Mouse (Mus musculus) hindbrain, embryonic 14.5 days (tissue): Measurements from ENCODE around the gene Dolk. TPM values are rescaled to one million over a fixed set of nuclear protein-coding genes. Genes with fewer than 3 reads are reported as not detected.
A peak's percentile ranks its signal among the peaks of the same experiment; 100 is the strongest.

Experiments used
- ATAC-seq: fragments of 200-750 bp; cut with Nextera tagmentation; 2 replicates; pipeline ENCODE4 v1.8.0; 2017; ENCODE audit warnings: moderate number of reproducible peaks, mild to moderate bottlenecking, moderate TSS enrichment, moderate library complexity; ENCODE audit not compliant: low FRiP score
- DNase-seq: peaks from one replicate; pipeline ENCODE4 v3.0.0-alpha.2; 2015; ENCODE audit warnings: low spot score
- H3K27ac ChIP-seq: fragments of 300-500 bp; sonication (generic); 2 replicates; pipeline ENCODE4 v1.5.1; 2014; ENCODE audit warnings: mild to moderate bottlenecking, moderate library complexity
- H3K27me3 ChIP-seq: fragments of 300-500 bp; sonication (generic); 2 replicates; pipeline ENCODE4 v1.6.1; 2014; ENCODE audit warnings: mild to moderate bottlenecking, low read length, mixed read lengths; ENCODE audit not compliant: control insufficient read depth, insufficient read depth
- H3K36me3 ChIP-seq: fragments of 300-500 bp; sonication (generic); replicated peaks from 2 replicates; pipeline ENCODE4 v1.6.1; 2014; ENCODE audit not compliant: control insufficient read depth, insufficient read depth
- H3K4me1 ChIP-seq: fragments of 300-500 bp; sonication (generic); replicated peaks from 2 replicates; pipeline ENCODE4 v1.6.1; 2014; ENCODE audit warnings: antibody characterized with exemption, low read length, mixed read lengths; ENCODE audit not compliant: control insufficient read depth, insufficient read depth
- H3K4me2 ChIP-seq: fragments of 300-500 bp; sonication (generic); replicated peaks from 2 replicates; pipeline ENCODE4 v1.6.1; 2014; ENCODE audit warnings: mild to moderate bottlenecking, moderate library complexity
- H3K4me3 ChIP-seq: fragments of 300-500 bp; sonication (generic); replicated peaks from 2 replicates; pipeline ENCODE4 v1.5.1; 2014; ENCODE audit warnings: mild to moderate bottlenecking, low read length
- H3K9ac ChIP-seq: fragments of 300-500 bp; sonication (generic); 2 replicates; pipeline ENCODE4 v1.6.1; 2014
- H3K9me3 ChIP-seq: fragments of 300-500 bp; sonication (generic); 2 replicates; pipeline ENCODE4 v1.6.1; 2016; ENCODE audit warnings: low read length; ENCODE audit not compliant: control insufficient read depth
- WGBS: fragments of 180-500 bp; shearing (Covaris S2); extraction: QIAGEN DNeasy Blood & Tissue Kit; methylation state at CpG from one replicate; pipeline ENCODE4 v1.1.7; 2014; 5-methylcytosine and 5-hydroxymethylcytosine counted together
- polyA plus RNA-seq: library from polyadenylated mRNA; unstranded; fragments of >200 nt; fragmentation: Nextera tagmentation; extraction: Ambion mirVana; gene quantifications from 2 replicates; pipeline ENCODE4 v1.2.1, GENCODE M21; 2014

Dolk gene
- polyA plus RNA-seq, 1 experiment from 2014 or later, result 37.1 TPM

DNA sequence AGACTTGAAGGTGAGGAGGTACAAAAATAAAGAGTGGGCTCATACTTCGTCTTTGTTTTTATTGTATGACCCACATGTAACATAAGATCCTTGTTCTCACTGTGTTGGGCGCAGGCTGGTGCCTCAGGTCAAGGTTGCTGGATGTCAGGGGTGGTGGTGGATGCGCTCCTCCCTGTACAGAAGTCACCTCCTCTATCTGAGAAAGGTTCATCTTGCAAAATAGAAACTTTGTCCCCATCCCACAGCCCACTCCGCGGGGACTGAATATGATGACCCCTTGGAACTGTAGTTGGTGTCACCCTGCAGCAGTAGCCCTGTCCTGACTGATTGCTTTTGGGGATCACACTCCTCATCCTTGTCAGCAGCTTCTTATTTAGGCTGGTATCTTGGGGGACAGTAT is 39.1 kb downstream of the Dolk start:
- Histone ChIP-seq H3K4me2 (no peak overlapping the region), H3K4me3 (no peak overlapping the region), H3K4me1 (0 out of 2 replicates have a peak, but pooled peaks cover 4% of the 10 kb centered on the region), H3K27ac (no peak overlapping the region), H3K36me3 (peaks cover 82% of the 10 kb centered on the region), H3K9ac (no peak overlapping the region), H3K27me3 (no peaks in the 10 kb centered on the region), H3K9me3 (no peaks in the 10 kb centered on the region)
- no peak for ATAC-seq
- 91% methylated on average over 5 of the region's 5 CpGs for WGBS
- no peak for DNase-seq

DNA sequence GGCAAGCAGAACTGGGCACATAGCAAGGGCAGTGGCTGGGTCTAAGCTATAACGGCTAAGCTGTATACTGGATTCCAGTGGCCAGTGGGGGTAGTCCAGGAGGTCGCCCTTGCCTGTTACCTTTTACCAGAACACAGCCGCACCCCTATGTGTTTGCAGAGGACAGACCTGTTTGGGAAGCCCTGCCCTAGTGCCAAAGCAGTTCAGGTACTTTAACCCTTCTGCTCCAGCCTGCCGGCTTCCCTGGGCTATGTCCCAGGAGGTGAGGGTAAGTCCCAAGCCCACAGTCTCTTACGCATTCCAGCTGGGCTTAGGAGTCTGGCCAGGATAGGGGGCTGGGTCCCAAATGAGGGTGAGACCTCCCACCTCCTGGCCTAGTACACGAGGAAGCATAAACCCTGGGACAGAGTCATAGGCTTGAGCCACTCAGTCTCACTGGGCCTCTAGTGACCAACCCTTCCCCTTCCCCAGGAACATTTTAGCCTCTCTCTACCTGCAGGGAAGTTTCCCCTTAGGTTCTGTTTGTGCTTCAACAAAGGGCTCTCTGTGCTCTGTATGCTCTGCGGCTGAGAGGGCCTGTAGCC is 41.4 kb downstream of the Dolk start:
- Histone ChIP-seq H3K4me1 (peaks cover 6% of the 10 kb centered on the region; the same call in 1 of the 2 replicates), H3K27me3 (no peaks in the 10 kb centered on the region), H3K36me3 (peaks cover 78% of the 10 kb centered on the region), H3K9ac (no peak overlapping the region), H3K27ac (no peak overlapping the region), H3K4me2 (no peak overlapping the region), H3K9me3 (no peaks in the 10 kb centered on the region), H3K4me3 (no peak overlapping the region)
- DNase-seq (no peak), ATAC-seq (no peak)
- 86% methylated on average over 7 of the region's 7 CpGs for WGBS

DNA sequence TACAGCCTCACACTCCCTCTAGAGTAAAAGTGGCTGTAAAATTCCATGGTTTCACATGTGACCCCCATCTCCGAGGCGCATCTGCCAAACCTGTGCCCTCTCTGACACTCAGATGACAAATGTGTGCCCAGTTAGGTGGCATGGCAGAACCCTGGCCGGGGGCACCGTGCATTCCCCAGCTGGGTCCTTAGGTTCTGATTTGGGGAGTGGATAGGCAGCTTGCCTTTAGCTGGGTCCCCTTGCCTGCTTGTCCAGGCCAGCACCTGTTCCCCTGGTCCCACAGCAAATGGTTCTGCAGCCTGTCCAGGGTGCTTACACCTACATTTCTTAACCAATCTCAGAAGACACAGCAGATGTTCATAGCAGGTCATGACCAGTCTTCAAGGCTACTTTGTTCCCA is 42.7 kb downstream of the Dolk start:
- Histone ChIP-seq H3K4me1 (peaks cover 19% of the 10 kb centered on the region), H3K4me2 (no peak overlapping the region), H3K27me3 (no peaks in the 10 kb centered on the region), H3K36me3 (peaks cover 65% of the 10 kb centered on the region), H3K27ac (no peak overlapping the region), H3K9me3 (no peaks in the 10 kb centered on the region), H3K4me3 (no peak overlapping the region), H3K9ac (no peak overlapping the region)
- ATAC-seq, result no peak
- 93% methylated on average over 4 of the region's 4 CpGs for WGBS
- no peak for DNase-seq

DNA sequence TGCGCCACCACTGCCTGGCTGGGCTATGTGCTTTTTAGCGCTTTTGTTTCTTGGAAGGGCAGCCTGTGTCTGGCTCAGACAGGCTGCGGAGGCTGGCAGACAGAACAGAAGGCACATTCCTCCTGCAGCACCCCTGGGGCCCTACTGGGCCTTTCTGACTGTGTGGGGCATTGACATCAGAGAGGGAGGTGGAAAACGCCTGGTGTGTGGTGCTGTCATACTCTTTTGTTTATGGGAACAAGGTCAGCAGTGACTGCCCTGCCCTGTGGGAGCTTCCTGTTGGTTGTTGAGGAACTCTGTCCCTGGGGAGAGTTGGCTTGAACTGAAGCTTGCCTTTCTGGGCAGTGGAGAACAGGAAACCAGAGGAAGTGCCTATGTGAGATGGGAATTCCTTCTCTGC is 43.6 kb downstream of the Dolk start:
- H3K4me1 ChIP-seq, result peaks cover 20% of the 10 kb centered on the region
- H3K27me3 ChIP-seq, result no peaks in the 10 kb centered on the region
- peaks cover 61% of the 10 kb centered on the region for H3K36me3 ChIP-seq
- WGBS, result 33% methylated on average over 4 of the region's 4 CpGs
- no peak overlapping the region for H3K4me2 ChIP-seq
- no peak overlapping the region for H3K9ac ChIP-seq
- ATAC-seq, result no peak
- no peak overlapping the region for H3K4me3 ChIP-seq
- no peaks in the 10 kb centered on the region for H3K9me3 ChIP-seq
- H3K27ac ChIP-seq, result no peak overlapping the region
- peak; percentile 41 for DNase-seq

GRCm38 (mm10) chr2:30240267-30240666 is 45.9 kb downstream of the Dolk start, which contains the start of gene Gm28035:
Gene Gm28035, plus strand, starts transcription at chr2:30240567.
- peaks cover 49% of the 10 kb centered on the region for H3K36me3 ChIP-seq
- no peak within 1 kb of the TSS for H3K4me3 ChIP-seq
- 76% methylated on average over 2 of the region's 2 CpGs for WGBS

GRCm38 (mm10) chr2:30239777-30240176 is 46.4 kb downstream of the Dolk start:
- Histone ChIP-seq H3K4me1 (peaks cover 25% of the 10 kb centered on the region), H3K36me3 (peaks cover 46% of the 10 kb centered on the region), H3K9ac (peak overlapping the region; percentile 86; the same call in 1 of the 2 replicates), H3K9me3 (no peaks in the 10 kb centered on the region), H3K4me2 (0 out of 2 replicates have a peak overlapping the region, but pooled peaks have one; percentile 11), H3K27ac (no peak overlapping the region), H3K4me3 (no peak overlapping the region), H3K27me3 (no peaks in the 10 kb centered on the region)
- no peak for ATAC-seq
- DNase-seq, result no peak
- WGBS, result 80% methylated on average over 4 of the region's 4 CpGs

More at GRCm38 (mm10) chr2:30240267-30240666, 45.9 kb downstream of the Dolk start, which contains the start of gene Gm28035:
- no peak for DNase-seq
- Histone ChIP-seq H3K27ac (no peak within 1 kb of the TSS), H3K4me2 (peak within 1 kb of the TSS; percentile 84), H3K4me1 (peaks cover 25% of the 10 kb centered on the region), H3K9me3 (no peaks in the 10 kb centered on the region), H3K27me3 (no peaks in the 10 kb centered on the region), H3K9ac (peak within 1 kb of the TSS; percentile 86)
- ATAC-seq, result no peak

DNA sequence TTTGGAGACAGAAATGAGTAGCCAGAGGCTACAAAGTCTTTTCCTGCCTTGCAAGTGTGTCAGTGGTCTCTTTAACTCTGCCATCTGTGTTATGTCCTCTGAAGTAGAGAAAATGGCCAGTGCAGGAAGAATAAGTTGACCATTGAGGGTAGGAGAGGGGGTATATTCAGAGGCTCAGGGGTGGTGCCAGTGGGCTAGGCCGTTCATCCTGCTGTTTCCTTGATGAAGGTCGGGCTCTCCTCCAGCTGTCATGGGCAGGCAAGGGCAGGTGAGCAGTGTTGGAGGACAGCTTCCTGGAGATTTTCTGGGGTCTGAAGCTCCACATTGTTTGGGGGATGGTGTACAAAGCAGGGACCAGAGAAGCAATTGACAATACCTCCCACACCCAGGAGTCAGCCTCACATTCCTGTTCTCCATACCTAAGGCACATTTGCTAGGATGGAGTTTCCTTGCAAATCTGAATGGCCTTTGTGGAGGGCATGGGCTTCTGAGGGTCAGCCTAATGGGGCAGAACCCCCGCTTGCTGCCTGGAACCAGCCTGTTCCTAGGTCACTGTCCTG is 47.1 kb downstream of the Dolk start:
- 61% methylated on average over 3 of the region's 3 CpGs for WGBS
- ATAC-seq, result no peak
- peaks cover 38% of the 10 kb centered on the region for H3K36me3 ChIP-seq
- H3K27me3 ChIP-seq, result no peaks in the 10 kb centered on the region
- DNase-seq, result no peak
- peak overlapping the region; percentile 86 for H3K9ac ChIP-seq
- peaks cover 25% of the 10 kb centered on the region for H3K4me1 ChIP-seq
- H3K9me3 ChIP-seq, result no peaks in the 10 kb centered on the region
- H3K27ac ChIP-seq, result no peak overlapping the region
- peak overlapping the region; percentile 63 for H3K4me3 ChIP-seq
- H3K4me2 ChIP-seq, result peak overlapping the region; percentile 84

GRCm38 (mm10) chr2:30237881-30238280 is 48.3 kb downstream of the Dolk start:
- Histone ChIP-seq H3K4me2 (peak overlapping the region; percentile 84), H3K36me3 (peaks cover 27% of the 10 kb centered on the region), H3K27me3 (no peaks in the 10 kb centered on the region), H3K4me3 (peak overlapping the region; percentile 63), H3K4me1 (peaks cover 25% of the 10 kb centered on the region), H3K27ac (peak overlapping the region; percentile 92), H3K9ac (peak overlapping the region; percentile 86), H3K9me3 (no peaks in the 10 kb centered on the region)
- DNase-seq (peak; percentile 52), ATAC-seq (peak; percentile 90)
- WGBS, result 1% methylated on average over 34 of the region's 42 CpGs

GRCm38 (mm10) chr2:30237199-30237880 is 48.8 kb downstream of the Dolk start, which contains the start of gene Lrrc8a:
Gene Lrrc8a, plus strand, starts transcription at chr2:30237715.
- under 1% methylated on average over 57 of the region's 67 CpGs for WGBS

More at GRCm38 (mm10) chr2:30237199-30237880, 48.8 kb downstream of the Dolk start, which contains the start of gene Lrrc8a:
- no peaks in the 10 kb centered on the region for H3K9me3 ChIP-seq
- H3K27ac ChIP-seq, result peak within 1 kb of the TSS; percentile 92
- ATAC-seq (peak; percentile 97), DNase-seq (peak; percentile 99)
- H3K36me3 ChIP-seq, result peaks cover 22% of the 10 kb centered on the region
- peaks cover 22% of the 10 kb centered on the region for H3K4me1 ChIP-seq
- H3K27me3 ChIP-seq, result no peaks in the 10 kb centered on the region
- H3K4me2 ChIP-seq, result peak within 1 kb of the TSS; percentile 84
- peak within 1 kb of the TSS; percentile 86 for H3K9ac ChIP-seq
- H3K4me3 ChIP-seq, result peak within 1 kb of the TSS; percentile 63
